In genomic region chr1:89939981-89940726, GRCm38 (mm10) we compare ENCODE assay signal across 9 mouse cellular contexts. TPM values are rescaled to one million over a fixed set of nuclear protein-coding genes. Genes with fewer than 3 reads are reported as not detected.
DNase-seq lines count a peak whose midpoint lies in the region; ATAC-seq and TF ChIP-seq lines count a peak whose summit lies in the region.
"Had no signal": no experiment of that assay in that cellular context is flagged by ENCODE, and none has a peak within 500 bp of the region (broad histone marks: within the 10 kb centered on the region; RNA-seq: fewer than 3 reads in every experiment).

No protein-coding gene starts in this region.

- H3K4me2 ChIP-seq in liver, embryonic 13.5 days = peak overlapping the region; percentile 38

- no peaks in the 10 kb centered on the region for H3K36me3 ChIP-seq in liver, embryonic 13.5 days

- 5% methylated on average over 34 of the region's 34 CpGs for WGBS in liver, embryonic 13.5 days (ENCODE audit: insufficient replicate concordance)
- 3% methylated on average over 32 of the region's 34 CpGs for WGBS in olfactory bulb, adult 2 months

- intact Hi-C loops in left cerebral cortex, adult 2 months (cut with DNase I) = loop anchor here (5.0 kb wide), 1 partner anchor 78 kb away; no protein-coding TSS in a partner anchor

- peaks cover 8% of the 10 kb centered on the region for H3K4me1 ChIP-seq in liver, embryonic 13.5 days (replicated peaks)
- H3K4me1 ChIP-seq in olfactory bulb, adult 2 months (ENCODE audit: control insufficient read depth, insufficient read depth, low read length) = peaks cover 7% of the 10 kb centered on the region

- H3K27me3 ChIP-seq in liver, embryonic 13.5 days = peaks cover 97% of the 10 kb centered on the region
- H3K27me3 ChIP-seq: Patski had no signal

- no peak overlapping the region for H3K9ac ChIP-seq in liver, embryonic 13.5 days

- TF ChIP-seq CTCF in left cerebral cortex, adult 2 months (IDR thresholded peaks at IDR 0.05) = peak; percentile 59
- peak; percentile 32; the same call in 1 of the 2 replicates for TF ChIP-seq CTCF in olfactory bulb, adult 2 months (IDR thresholded peaks at IDR 0.05; ENCODE audit: insufficient read depth, low read depth, low read length)

- H3K27ac ChIP-seq in left cerebral cortex, adult 2 months = no peak overlapping the region
- no peak overlapping the region for H3K27ac ChIP-seq in liver, embryonic 13.5 days
- H3K27ac ChIP-seq in olfactory bulb, adult 2 months (ENCODE audit: insufficient read depth, low read depth, low read length) = no peak overlapping the region

- H3K4me3 ChIP-seq in left cerebral cortex, adult 2 months = no peak overlapping the region
- H3K4me3 ChIP-seq in liver, embryonic 13.5 days (replicated peaks) = peak overlapping the region; percentile 14; the same call in 1 of the 2 replicates
- no peak overlapping the region for H3K4me3 ChIP-seq in olfactory bulb, adult 2 months (ENCODE audit: insufficient read depth, low read depth, low read length)

- no peaks in the 10 kb centered on the region for H3K9me3 ChIP-seq in liver, embryonic 13.5 days (replicated peaks)

- no peak for TF ChIP-seq POLR2A in olfactory bulb, adult 2 months (IDR thresholded peaks at IDR 0.05; ENCODE audit: insufficient read depth, low read depth, low read length)

- ATAC-seq in liver, embryonic 13.5 days (ENCODE audit: low read depth) = no peak
- ATAC-seq: Patski had no signal

- DNase-seq in left cerebral cortex, adult 2 months (ENCODE audit: extremely low spot score in 1 of 2, low spot score in 2 of 2) = peak; percentile 31 to 46
- DNase-seq in left cerebral cortex, adult 9 months (ENCODE audit: low spot score in 2 of 2) = no peak
- DNase-seq in cerebellum, adult 9-11 months = peak; percentile 44
- peak; percentile 49 for DNase-seq in gastrocnemius, postnatal 25 days
- peak; percentile 42 for DNase-seq in induced T-regulatory cell, adult 2 months (ENCODE audit: low read depth)
- DNase-seq in liver, embryonic 13.5 days = peak; percentile 65
- DNase-seq in thymus, postnatal 4 days = peak; percentile 80

RNA-seq across cellular contexts. Expression of gene Gbx2, which starts 9.2 kb away (rescaled TPM):
- total RNA-seq in left cerebral cortex, adult 2 months (2021) = under 1 TPM; 0.25 to 0.56 TPM
- total RNA-seq in gastrocnemius, postnatal 25 days (2021) = under 1 TPM in 1 of 2 experiments, not detected in 1; 0.23 TPM
- 1.1 and 1.5 TPM in 2 replicates for polyA plus RNA-seq in liver, embryonic 13.5 days (2015; fragmentation: Nextera tagmentation; extraction: Ambion mirVana)
- not detected in 2 replicates for polyA plus RNA-seq in olfactory bulb, adult 2 months (2012; ENCODE audit: insufficient read depth, insufficient read length, low replicate concordance, missing spikeins)

Comparison
In these comparisons a context has a peak if more than half of its experiments do, and no peak if none do; other contexts are left out.
1. DNase-seq: peak in left cerebral cortex, adult 2 months (2 of 2), cerebellum, adult 9-11 months (single experiment), gastrocnemius, postnatal 25 days (single experiment), induced T-regulatory cell, adult 2 months (single experiment), liver, embryonic 13.5 days (single experiment) and thymus, postnatal 4 days (single experiment); none in left cerebral cortex, adult 9 months (0 of 2).